Mouse (Mus musculus) lung, postnatal 0 days (tissue): ENCODE measurements at regions not wholly inside any gene's neighbourhood (a gene's known extent, or its start where the extent isn't known, plus 50 kb on each side); places are given as distances from the start of the nearest gene placed in this dataset.

Experiments used
- CTCF ChIP-seq: IDR thresholded peaks from 2 replicates; pipeline ENCODE4 v1.5.1; 2016; ENCODE audit warnings: antibody characterized with exemption, mild to moderate bottlenecking
- EP300 ChIP-seq: IDR thresholded peaks from 2 replicates; pipeline ENCODE4 v1.6.1; 2016; ENCODE audit warnings: antibody characterized with exemption, mild to moderate bottlenecking, control low read depth

DNA sequence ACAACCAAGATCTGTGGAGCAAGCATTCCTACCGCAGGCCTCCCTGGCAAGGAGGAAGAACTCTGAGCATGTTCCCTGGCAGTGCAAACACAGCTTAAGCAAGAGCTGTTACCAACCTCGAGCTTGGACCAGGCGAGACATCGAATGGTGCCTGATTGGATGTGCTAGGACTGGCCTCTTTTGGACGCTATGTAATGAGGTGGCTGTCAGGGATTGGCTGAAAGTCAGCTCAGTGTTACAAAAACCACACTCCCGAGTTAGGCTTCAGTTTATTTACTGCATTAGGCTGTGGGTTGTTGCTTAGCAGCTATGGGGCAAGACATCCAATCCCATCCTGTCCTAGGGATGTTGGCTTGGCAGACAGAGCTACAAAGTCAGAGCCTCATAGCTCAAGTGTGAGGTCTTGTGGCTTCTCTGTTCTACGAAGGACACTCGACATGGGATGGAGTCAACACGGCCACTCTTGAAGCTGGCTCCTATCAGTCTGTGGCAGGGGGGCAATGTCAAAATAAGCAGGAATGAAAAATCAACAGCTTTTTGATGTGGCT, 244.5 kb downstream of the Prex1 start:
- TF ChIP-seq CTCF (no peak), EP300 (no peak)
